Mouse (Mus musculus): ENCODE results near the gene Khdrbs2. TPM values are rescaled to one million over a fixed set of nuclear protein-coding genes. Genes with fewer than 3 reads are reported as not detected.
A peak's percentile ranks its signal among the peaks of the same experiment; 100 is the strongest.

The Khdrbs2 gene
- 10 to 100 TPM; 13.1 to 16.3 (median 14.0) TPM for total RNA-seq (2022)

- peak; percentile 76 to 93 for DNase-seq (ENCODE audit: low spot score in 2 of 2)
These were observed at the start of gene Khdrbs2 for GRCm38 (mm10) chr1:32172506-32173239. Khdrbs2 (plus strand) TSS chr1:32172714.

DNA sequence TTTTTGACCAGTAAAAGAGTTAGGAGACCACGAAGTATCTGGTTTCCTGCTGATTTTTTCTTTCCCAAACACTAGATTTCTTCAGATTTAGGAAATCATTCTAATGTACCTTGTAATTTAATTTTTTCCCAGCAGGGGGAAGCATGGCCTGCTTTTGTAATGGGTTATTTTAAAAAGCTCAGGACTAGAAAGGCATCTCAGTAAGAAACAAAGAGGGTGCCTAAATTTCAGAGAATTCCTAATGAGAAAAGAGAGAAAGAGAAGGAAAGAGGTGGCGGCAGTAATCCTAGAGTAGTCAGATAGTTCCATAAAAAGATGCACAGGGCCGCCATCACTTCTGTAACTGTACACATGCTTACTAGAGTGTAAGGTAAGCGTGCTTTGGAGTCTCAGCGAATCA lies 2.1 kb downstream of the Khdrbs2 start:
- DNase-seq (ENCODE audit: low spot score in 2 of 2), result peak in 1 of 2 experiments; percentile 15

- no peak for DNase-seq (ENCODE audit: low spot score in 2 of 2)
These were observed 27.2 kb downstream of the Khdrbs2 start for GRCm38 (mm10) chr1:32199664-32200260.

DNA sequence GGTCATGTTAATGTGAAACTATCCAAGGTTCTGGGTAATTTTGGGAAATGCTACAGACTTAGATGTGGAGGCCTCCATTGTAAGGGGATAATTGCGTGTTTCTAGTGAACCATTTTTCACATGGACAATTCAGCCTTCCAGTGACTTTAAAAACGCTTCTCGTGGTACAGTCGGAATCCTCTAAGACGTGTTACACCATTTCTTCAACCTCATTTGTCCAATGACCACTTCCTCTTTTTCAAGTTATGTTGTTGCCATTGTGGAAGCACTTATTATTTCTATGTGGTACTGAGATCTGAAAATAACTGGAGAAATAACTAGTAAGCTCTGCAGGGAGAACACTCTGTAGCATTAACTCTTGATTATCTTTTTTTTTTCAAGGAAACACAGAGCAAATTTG lies 75.9 kb downstream of the Khdrbs2 start:
- DNase-seq (ENCODE audit: low spot score in 2 of 2), result no peak

DNA sequence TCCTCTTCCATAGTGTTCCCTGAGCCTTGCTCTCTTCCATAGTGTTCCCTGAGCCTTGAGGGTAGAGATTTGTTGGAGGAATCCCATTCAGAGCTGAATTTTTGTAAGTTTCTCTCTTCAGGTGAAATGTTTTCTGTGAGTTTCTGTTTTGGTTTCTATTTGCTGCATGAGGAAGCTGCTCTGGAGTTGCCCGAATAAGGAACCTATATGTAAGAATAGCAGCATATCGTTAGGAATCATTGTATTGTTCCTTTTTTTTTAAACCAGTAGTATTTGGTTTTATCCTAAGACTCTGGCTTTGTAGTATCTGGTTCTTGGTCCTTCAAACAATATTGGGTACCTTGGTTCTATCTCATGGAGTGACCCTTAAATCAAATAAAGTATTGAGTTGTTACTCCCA lies 77.1 kb downstream of the Khdrbs2 start:
- DNase-seq (ENCODE audit: low spot score in 2 of 2), result no peak

GRCm38 (mm10) chr1:32250337-32250736 lies 77.8 kb downstream of the Khdrbs2 start:
- DNase-seq (ENCODE audit: low spot score in 2 of 2), result no peak

- no peak for DNase-seq (ENCODE audit: low spot score in 2 of 2)
These were observed 86.4 kb downstream of the Khdrbs2 start for GRCm38 (mm10) chr1:32258942-32259341.

GRCm38 (mm10) chr1:32270519-32270918 lies 98.0 kb downstream of the Khdrbs2 start:
- no peak for DNase-seq (ENCODE audit: low spot score in 2 of 2)

GRCm38 (mm10) chr1:32294702-32295101 lies 122.2 kb downstream of the Khdrbs2 start:
- DNase-seq (ENCODE audit: low spot score in 2 of 2), result no peak

GRCm38 (mm10) chr1:32301391-32301790 lies 128.9 kb downstream of the Khdrbs2 start:
- no peak for DNase-seq (ENCODE audit: low spot score in 2 of 2)

DNA sequence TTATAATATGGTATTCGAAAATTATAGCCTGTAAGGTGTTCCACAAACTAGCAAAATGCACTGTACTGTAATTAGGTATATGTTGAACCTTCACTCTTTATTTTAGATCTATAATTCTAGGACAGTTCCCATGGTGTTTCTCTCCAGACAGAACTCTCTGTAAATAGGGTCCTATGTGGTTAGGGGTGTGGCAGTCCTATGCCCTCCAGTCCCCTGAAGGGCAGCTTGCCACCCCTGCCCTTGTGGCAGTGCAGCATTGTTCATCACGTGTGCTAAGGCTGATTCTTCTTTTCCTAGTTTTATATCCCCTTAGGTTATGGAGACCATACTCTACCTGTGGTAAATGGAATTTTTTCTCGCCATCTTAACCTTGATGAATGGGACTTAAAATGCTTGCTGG lies 136.6 kb downstream of the Khdrbs2 start:
- no peak for DNase-seq (ENCODE audit: low spot score in 2 of 2)

- no peak for DNase-seq (ENCODE audit: low spot score in 2 of 2)
These were observed 137.1 kb downstream of the Khdrbs2 start for GRCm38 (mm10) chr1:32309637-32310036.

GRCm38 (mm10) chr1:32339108-32339507 lies 166.6 kb downstream of the Khdrbs2 start:
- no peak for DNase-seq (ENCODE audit: low spot score in 2 of 2)

DNA sequence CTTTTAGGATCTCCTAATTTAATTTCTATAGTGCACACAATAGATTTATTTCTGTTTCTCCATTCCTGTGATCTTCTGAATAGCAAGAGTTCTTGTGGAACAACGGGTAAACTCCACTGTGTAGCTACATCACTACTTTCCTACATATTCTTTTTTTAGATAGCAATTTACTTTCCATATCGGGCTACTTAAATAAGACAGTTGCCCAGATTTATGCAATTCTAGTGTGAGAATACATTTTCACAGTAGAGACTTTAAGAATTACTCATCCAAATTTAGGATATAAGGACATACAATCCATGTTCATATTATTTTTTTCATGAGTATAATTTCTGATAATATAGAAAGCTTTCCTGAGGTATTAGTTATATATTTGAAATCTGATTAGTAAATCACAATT lies 175.0 kb downstream of the Khdrbs2 start:
- no peak for DNase-seq (ENCODE audit: low spot score in 2 of 2)

- no peak for DNase-seq (ENCODE audit: low spot score in 2 of 2)
These were observed 179.6 kb downstream of the Khdrbs2 start for GRCm38 (mm10) chr1:32352076-32352475.

GRCm38 (mm10) chr1:32363539-32363938 lies 191.0 kb downstream of the Khdrbs2 start:
- DNase-seq (ENCODE audit: low spot score in 2 of 2), result no peak

DNA sequence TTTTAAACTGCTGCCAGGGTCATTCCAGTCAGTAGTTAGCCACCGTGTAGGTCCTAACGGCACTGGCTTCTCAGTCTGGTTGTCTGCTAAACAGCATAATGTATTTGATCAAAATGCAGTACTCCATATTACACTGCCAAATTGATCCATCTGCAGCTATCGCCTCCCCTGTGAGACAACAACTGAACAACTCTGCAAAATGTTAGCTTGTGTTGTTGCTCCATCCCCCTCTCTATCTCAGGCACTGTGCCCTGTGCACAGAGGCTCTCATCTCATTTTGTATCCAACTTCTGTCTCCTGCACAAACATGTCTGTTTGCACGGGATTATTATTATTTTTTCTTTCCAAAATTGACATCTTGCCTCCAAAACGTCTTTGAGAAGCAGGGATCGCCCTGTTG lies 225.0 kb downstream of the Khdrbs2 start:
- DNase-seq (ENCODE audit: low spot score in 2 of 2), result no peak

GRCm38 (mm10) chr1:32407651-32408050 lies 235.1 kb downstream of the Khdrbs2 start:
- DNase-seq (ENCODE audit: low spot score in 2 of 2), result no peak

GRCm38 (mm10) chr1:32428410-32428809 lies 255.9 kb downstream of the Khdrbs2 start:
- no peak for DNase-seq (ENCODE audit: low spot score in 2 of 2)

- no peak for DNase-seq (ENCODE audit: low spot score in 2 of 2)
These were observed 257.0 kb downstream of the Khdrbs2 start for GRCm38 (mm10) chr1:32429493-32429892.

DNA sequence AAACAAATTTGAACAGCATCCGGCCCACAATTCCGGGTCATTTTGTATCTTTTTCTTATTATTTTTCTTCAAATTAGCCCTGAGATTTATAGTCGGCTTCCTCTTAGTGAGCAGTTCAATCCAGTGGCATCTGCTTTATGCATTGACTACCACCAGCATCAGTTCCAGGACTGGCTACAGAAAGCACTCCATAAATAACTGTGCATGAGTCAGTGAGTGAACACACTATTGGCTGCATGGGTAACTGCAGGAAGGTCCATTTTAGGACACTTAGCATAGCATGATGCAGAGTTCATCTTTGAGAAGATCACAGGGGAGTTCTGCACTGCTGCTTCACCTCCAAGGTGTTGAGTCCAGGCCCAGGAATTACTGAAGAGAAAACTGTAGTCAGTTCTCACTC lies 258.0 kb downstream of the Khdrbs2 start:
- DNase-seq (ENCODE audit: low spot score in 2 of 2), result peak in 1 of 2 experiments; percentile 25

- DNase-seq (ENCODE audit: low spot score in 2 of 2), result no peak
These were observed 260.6 kb downstream of the Khdrbs2 start for GRCm38 (mm10) chr1:32433118-32433517.

GRCm38 (mm10) chr1:32443927-32444326 lies 271.4 kb downstream of the Khdrbs2 start:
- peak; percentile 12 to 47 for DNase-seq (ENCODE audit: low spot score in 2 of 2)

All from left cerebral cortex, adult 8-10 months (tissue).